Mouse (Mus musculus): ENCODE results near the gene Mlx.

GRCm38 (mm10) chr11:101064462-101064861, 22.6 kb upstream of the Mlx start:
- TF ChIP-seq CTCF (IDR thresholded peaks at IDR 0.05; ENCODE audit: low read depth, low read length): no peak
- no peak for TF ChIP-seq POLR2A (IDR thresholded peaks at IDR 0.05; ENCODE audit: borderline replicate concordance, low read depth, low read length)

All from bone marrow macrophage, adult 2 months (primary cell).